Mouse (Mus musculus): ENCODE measurements around the gene Neu4. TPM values are rescaled to one million over a fixed set of nuclear protein-coding genes. Genes with fewer than 3 reads are reported as not detected.

Gene Neu4
- polyA plus RNA-seq (2014; fragmentation: Illumina TruSeq; extraction: RNeasy Lipid Tissue Mini Kit (QIAGEN cat#74804)), result not detected

GRCm38 (mm10) chr1:94020151-94020550 is at the start of gene Neu4:
Gene Neu4, plus strand, starts transcription at chr1:94020451.

GRCm38 (mm10) chr1:93990209-93990608 is 30.0 kb upstream of the Neu4 start, which contains the start of gene Gal3st2c:
Gene Gal3st2c, plus strand, starts transcription at chr1:93990509.

GRCm38 (mm10) chr1:94052373-94052772 is 32.1 kb downstream of the Neu4 start, which contains the start of gene Pdcd1:
Gene Pdcd1, minus strand, starts transcription at chr1:94052553.

Other genes with a start within 250 kb of the Neu4 start
- 51.1 TPM for gene Dtymk, start 218.5 kb upstream of the Neu4 start, polyA plus RNA-seq (2014; fragmentation: Illumina TruSeq; extraction: RNeasy Lipid Tissue Mini Kit (QIAGEN cat#74804))
- gene Ing5, start 216.5 kb upstream of the Neu4 start, polyA plus RNA-seq (2014; fragmentation: Illumina TruSeq; extraction: RNeasy Lipid Tissue Mini Kit (QIAGEN cat#74804)), result 20.5 TPM
- 21.1 TPM for gene D2hgdh, start 195.5 kb upstream of the Neu4 start, polyA plus RNA-seq (2014; fragmentation: Illumina TruSeq; extraction: RNeasy Lipid Tissue Mini Kit (QIAGEN cat#74804))
- 0.34 TPM for gene Gal3st2, start 159.1 kb upstream of the Neu4 start, polyA plus RNA-seq (2014; fragmentation: Illumina TruSeq; extraction: RNeasy Lipid Tissue Mini Kit (QIAGEN cat#74804))
- not detected for gene Gal3st2b, start 102.1 kb upstream of the Neu4 start, polyA plus RNA-seq (2014; fragmentation: Illumina TruSeq; extraction: RNeasy Lipid Tissue Mini Kit (QIAGEN cat#74804))
- gene Gal3st2c, start 29.9 kb upstream of the Neu4 start, polyA plus RNA-seq (2014; fragmentation: Illumina TruSeq; extraction: RNeasy Lipid Tissue Mini Kit (QIAGEN cat#74804)), result 0.54 TPM
- gene Pdcd1, start 32.1 kb downstream of the Neu4 start, polyA plus RNA-seq (2014; fragmentation: Illumina TruSeq; extraction: RNeasy Lipid Tissue Mini Kit (QIAGEN cat#74804)), result not detected

Measured in ovary, adult 10 weeks (tissue).